Mouse (Mus musculus) kidney, postnatal 4 days (tissue): ENCODE measurements at regions not wholly inside any gene's neighbourhood (a gene's known extent, or its start where the extent isn't known, plus 50 kb on each side); places are given as distances from the start of the nearest gene placed in this dataset.
A peak's percentile ranks its signal among the peaks of the same experiment; 100 is the strongest.

ENCODE experiments used
- DNase-seq, 2 experiments: peaks; one replicate each; pipeline ENCODE4 v3.0.0; 2021; ENCODE audit warnings: mixed read lengths in 2 of 2

DNA sequence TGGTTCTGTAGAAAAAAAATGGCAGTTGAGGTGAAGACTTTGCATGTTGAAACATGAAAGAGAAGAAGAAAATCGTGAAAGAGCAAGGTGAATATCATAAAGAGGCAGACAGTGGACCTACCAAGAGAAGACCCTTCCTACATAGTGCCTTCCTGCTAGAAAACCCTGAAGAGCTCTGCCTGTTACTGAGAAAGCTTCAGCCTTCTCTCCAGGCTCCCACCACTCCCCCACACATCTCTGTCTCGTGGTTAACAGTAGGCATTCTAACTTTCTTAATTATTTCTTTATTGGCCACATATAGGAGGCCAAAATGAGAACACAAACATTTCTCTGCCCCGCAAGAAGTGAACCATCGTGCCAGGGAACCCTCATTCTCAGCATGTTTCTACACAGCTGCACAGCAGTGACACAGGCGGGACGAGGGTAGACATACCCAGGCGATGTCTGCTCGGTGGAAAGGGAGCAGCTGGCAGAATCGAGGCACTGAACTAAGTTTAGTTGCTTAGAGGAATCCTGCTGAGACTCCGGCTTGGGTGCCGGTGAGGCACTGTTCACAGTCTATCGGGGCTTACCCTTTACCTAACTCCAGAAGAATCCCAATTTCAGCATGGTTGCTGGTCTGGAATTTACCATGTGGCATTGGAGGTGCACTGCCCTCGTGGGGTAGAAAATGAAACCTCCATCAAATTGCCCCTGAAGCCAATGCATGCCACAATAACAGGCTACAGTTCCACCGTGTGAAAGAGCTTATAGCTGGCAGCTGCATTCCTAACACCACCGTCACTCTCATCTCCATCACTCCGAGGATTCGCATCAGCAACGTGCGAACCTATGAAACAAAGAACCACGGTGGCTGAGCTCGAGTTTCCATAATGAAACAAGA lies 260.4 kb upstream of the Tsc22d2 start:
- DNase-seq, result no peak

GRCm38 (mm10) chr3:58159384-58159783 lies 255.1 kb upstream of the Tsc22d2 start:
- DNase-seq, result peak in 1 of 2 experiments; percentile 41

GRCm38 (mm10) chr3:58162238-58162637 lies 252.3 kb upstream of the Tsc22d2 start:
- DNase-seq, result peak; percentile 36 to 56

GRCm38 (mm10) chr3:58163806-58164205 lies 250.7 kb upstream of the Tsc22d2 start:
- peak; percentile 80 to 87 for DNase-seq

DNA sequence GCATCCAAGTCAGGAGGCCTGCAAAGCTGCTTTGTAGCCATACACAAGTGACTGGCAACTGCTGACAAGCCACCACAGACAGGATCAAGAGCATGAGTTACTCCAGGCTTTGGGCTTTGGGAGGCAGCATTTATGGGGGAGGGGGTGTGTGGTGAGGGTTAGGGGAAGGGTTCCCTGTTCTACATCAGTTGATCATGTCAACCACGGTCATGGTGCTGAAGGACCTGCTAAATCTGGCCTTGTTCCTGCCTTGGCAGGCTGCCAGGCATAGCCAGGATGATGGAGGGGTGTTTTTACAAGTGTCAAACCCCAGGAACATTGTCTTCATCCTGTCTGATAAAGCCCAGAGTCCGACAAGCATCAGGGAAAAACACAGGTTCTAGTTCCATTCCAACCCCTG lies 247.9 kb upstream of the Tsc22d2 start:
- peak; percentile 21 to 30 for DNase-seq

DNA sequence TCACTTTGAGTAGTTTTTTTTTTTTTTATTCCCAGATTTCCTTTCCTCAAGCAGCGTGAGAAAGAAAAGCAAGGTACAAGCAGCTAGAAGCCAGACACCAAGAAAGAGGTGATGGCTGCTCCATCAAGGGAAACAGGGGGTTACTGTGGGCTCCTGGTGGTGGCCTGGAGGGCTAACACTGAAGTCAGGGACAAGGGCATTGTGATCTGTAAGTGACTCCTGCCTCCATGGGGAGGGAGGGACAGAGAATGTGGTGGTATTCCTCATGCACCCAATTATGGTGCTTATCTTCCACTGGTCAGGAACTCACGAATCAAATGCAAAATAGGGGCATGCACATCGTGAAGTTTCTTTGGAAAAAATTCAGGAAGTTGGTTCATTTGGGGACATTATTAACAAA lies 247.4 kb upstream of the Tsc22d2 start:
- no peak for DNase-seq

DNA sequence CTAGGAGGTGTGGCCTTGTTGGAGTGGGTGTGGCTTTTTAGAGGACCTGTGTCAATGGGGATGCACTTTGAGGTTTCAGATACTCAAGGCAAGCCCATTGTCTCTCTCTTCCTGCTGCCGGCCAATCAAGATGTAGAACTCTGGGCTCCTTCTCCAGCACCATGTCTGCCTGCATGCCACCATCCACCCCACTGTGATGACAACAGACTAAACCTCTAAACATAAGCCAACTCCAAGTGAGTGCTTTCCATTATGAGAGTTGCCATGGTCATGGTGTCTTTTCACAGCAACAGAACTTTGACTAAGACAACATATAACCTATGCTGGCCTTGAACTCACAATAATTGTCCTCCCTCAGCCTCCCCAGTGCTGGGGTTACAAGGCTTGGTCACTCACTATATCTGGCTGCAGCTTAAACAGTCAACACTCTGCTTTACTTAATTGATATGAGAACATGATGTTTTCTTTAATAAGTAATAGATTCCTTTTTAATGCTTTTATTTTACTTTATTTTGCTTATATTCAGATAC lies 246.7 kb upstream of the Tsc22d2 start:
- no peak for DNase-seq

DNA sequence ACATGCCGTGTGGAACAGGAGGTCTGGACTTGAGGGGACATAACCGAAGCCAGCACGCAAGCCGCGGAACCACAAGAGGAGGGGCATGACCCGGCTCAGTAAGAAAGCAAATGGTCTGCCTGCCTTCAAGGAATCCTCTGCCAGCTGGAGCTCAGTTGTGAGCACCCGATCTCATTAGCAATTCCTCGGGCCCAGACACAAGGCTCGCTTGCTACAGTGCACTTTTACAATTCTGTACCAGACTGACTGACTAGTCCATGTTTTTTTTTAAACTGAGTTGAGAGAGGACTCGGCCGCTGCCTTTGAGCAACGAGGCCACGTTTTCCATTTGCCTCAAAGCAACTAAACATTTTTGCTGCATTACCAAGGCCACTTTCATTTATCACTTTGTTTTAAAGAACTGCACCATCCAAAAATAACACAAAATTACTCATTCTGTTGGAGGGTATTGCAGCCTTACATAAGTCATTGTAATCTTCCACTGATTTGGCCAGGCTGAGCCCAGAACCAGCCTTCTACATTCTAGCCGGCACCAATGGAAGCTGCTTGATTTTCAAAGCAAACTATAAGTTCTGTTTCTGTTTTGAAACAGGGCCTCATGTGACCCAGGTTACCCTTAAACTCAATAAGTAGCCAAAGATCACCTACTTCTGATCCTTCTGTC lies 245.9 kb upstream of the Tsc22d2 start:
- DNase-seq, result peak; percentile 35 to 44

GRCm38 (mm10) chr3:58169786-58170185 lies 244.7 kb upstream of the Tsc22d2 start:
- DNase-seq, result no peak

GRCm38 (mm10) chr3:58172096-58172495 lies 242.4 kb upstream of the Tsc22d2 start:
- DNase-seq, result no peak

DNA sequence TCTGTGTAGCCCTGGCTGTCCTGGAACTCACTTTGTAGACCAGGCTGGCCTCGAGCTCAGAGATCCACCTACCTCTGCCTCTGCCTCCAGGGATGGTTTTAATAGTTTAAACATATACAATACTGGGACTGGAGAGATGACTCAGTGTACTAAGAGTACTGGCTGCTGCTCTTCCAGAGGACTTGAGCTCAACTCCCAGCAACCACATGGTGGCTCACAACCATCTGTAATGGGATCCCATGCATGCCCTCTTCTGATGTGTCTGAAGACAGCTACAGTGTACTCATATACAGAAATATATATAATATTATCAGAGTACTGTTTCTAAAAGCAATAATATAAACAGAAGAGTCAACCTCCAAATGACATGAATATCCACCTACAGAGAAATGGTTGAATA lies 240.7 kb upstream of the Tsc22d2 start:
- no peak for DNase-seq

GRCm38 (mm10) chr3:58181715-58182114 lies 232.8 kb upstream of the Tsc22d2 start:
- DNase-seq, result peak in 1 of 2 experiments; percentile 19

- no peak for DNase-seq
Observed at GRCm38 (mm10) chr3:58182299-58182698, 232.2 kb upstream of the Tsc22d2 start.

- DNase-seq, result no peak
Observed at GRCm38 (mm10) chr3:58183279-58183678, 231.2 kb upstream of the Tsc22d2 start.

GRCm38 (mm10) chr3:58200462-58200861 lies 214.1 kb upstream of the Tsc22d2 start:
- no peak for DNase-seq

DNA sequence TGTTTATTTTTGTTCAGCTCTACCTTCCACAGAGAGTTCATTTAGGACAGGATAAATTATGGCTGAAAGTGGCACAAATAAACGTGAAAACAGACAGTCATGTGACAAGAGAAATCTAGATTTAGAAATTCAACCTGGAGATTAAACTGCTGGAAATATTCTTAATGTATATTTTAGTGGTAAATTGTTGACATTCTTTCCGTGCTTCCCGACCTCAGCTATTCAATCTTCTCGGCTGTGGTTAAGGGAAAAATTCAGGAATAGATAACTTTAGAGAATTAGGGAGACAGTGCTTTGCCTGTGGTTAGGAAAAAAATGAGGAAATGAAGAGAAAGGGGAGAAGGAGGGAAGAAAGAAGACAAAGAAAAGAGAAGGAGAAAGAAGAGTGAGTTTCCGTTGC lies 211.7 kb upstream of the Tsc22d2 start:
- no peak for DNase-seq

DNA sequence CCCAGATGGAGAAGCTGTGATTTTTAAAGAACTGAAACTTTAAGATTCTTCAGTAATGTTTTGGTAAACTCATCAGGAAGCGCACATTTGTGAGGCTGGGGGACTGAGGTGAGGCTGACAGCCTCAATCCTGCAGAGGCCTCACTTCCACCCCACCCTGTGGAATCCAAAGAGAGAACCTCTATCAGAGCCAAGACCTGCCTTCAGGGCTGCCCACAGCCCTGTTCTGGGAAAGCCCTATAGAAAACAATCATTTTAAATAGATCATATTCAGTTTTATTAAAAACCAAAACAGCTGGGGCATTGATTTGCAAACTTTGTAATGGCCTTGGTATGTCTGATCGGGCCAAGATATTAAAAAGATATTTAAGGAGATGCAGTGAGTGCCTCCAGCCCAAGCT lies 210.7 kb upstream of the Tsc22d2 start:
- DNase-seq, result no peak

GRCm38 (mm10) chr3:58205526-58205925 lies 209.0 kb upstream of the Tsc22d2 start:
- no peak for DNase-seq

DNA sequence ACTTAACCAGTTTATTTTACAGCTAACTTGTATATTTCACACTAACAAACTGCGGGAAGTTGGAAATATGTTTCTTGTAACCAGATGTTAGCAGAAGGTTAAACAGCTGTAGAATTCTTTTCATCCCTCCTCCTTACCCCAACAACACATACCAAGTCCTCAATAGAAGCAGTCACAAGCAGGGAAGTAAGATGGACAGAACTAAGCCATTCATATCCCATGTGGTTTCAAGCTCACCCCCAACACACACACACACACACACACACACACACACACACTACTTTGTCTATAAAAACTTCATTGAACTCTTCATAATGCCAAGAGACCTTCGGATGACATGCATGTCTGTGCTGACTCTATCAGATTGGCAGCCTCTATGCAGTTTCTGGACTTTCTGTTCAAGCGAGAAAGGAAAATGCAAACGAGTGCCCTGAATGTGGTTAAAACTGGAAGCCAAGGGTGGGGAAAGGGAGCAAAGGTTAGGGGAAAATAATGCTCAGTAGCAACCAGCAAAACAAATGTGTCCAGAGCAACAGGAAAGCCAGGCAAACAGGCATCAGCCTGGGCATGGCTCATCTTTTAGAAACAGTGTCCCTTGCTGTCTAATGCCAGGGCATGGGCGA lies 207.6 kb upstream of the Tsc22d2 start:
- no peak for DNase-seq

- no peak for DNase-seq
Observed at GRCm38 (mm10) chr3:58211016-58211415, 203.5 kb upstream of the Tsc22d2 start.

DNA sequence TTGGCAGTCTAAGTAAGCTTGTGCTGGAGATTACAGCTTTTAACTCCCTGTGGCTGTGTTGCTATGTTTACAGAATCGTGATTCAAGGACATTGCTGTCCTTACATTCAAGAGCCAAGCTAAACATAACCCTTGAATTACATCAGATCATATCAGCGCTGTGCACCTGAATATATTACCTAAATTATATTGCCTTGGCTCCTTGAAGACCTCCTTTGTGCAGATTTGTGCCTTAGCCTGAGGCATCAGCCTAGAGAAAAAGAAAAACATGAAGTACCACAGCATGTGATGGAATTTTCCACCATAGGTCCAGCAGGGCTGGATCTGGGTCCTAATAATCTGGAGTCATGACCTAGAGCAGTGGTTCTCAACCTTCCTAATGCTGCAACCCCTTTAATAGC lies 189.8 kb upstream of the Tsc22d2 start:
- no peak for DNase-seq

- no peak for DNase-seq
Observed at GRCm38 (mm10) chr3:58226447-58227321, 187.8 kb upstream of the Tsc22d2 start.

GRCm38 (mm10) chr3:58227322-58227627 lies 187.2 kb upstream of the Tsc22d2 start:
- no peak for DNase-seq
